Mouse (Mus musculus) erythroid progenitor cell, adult 5-6 weeks (primary cell): ENCODE measurements at regions not wholly inside any gene's neighbourhood (a gene's known extent, or its start where the extent isn't known, plus 50 kb on each side); places are given as distances from the start of the nearest gene placed in this dataset.

ENCODE experiments used
- ATAC-seq: replicated peaks from 2 replicates; pipeline ENCODE4 v1.8.0; 2016; ENCODE audit warnings: moderate number of reproducible peaks, mild to moderate bottlenecking, moderate TSS enrichment, inconsistent platforms; ENCODE audit not compliant: poor library complexity, low FRiP score, severe bottlenecking

GRCm38 (mm10) chr12:48675176-48675575 is 707.3 kb upstream of the Foxg1 start:
- ATAC-seq = no peak

- no peak for ATAC-seq
Measured at GRCm38 (mm10) chr12:48680957-48681356, 701.5 kb upstream of the Foxg1 start.

- ATAC-seq = no peak
Measured at GRCm38 (mm10) chr12:48705963-48706362, 676.5 kb upstream of the Foxg1 start.

GRCm38 (mm10) chr12:48713646-48714045 is 668.8 kb upstream of the Foxg1 start:
- no peak for ATAC-seq

- no peak for ATAC-seq
Measured at GRCm38 (mm10) chr12:48729851-48730250, 652.6 kb upstream of the Foxg1 start.

GRCm38 (mm10) chr12:48758805-48759396 is 623.6 kb upstream of the Foxg1 start:
- ATAC-seq = no peak
